Mouse (Mus musculus) limb, embryonic 13.5 days (tissue): ENCODE data around the gene Maml3. TPM values are rescaled to one million over a fixed set of nuclear protein-coding genes. Genes with fewer than 3 reads are reported as not detected.
A peak's percentile ranks its signal among the peaks of the same experiment; 100 is the strongest.

Experiments
- ATAC-seq: fragments of 200-750 bp; cut with Nextera tagmentation; 2 replicates; pipeline ENCODE4 v1.8.0; 2017; ENCODE audit warnings: low read depth, moderate number of reproducible peaks, moderate TSS enrichment; ENCODE audit not compliant: low FRiP score
- H3K27ac ChIP-seq: fragments of 300-500 bp; sonication (generic); 2 replicates; pipeline ENCODE4 v1.5.1; 2015; ENCODE audit warnings: inconsistent platforms, mild to moderate bottlenecking, moderate library complexity
- H3K27me3 ChIP-seq: fragments of 300-500 bp; sonication (generic); 2 replicates; pipeline ENCODE4 v1.6.1; 2015; ENCODE audit warnings: mild to moderate bottlenecking, inconsistent platforms
- H3K36me3 ChIP-seq: fragments of 300-500 bp; sonication (generic); 2 replicates; pipeline ENCODE4 v1.6.1; 2015; ENCODE audit warnings: inconsistent platforms, mild to moderate bottlenecking, moderate library complexity
- H3K4me1 ChIP-seq: fragments of 300-500 bp; sonication (generic); 2 replicates; pipeline ENCODE4 v1.6.1; 2015; ENCODE audit warnings: inconsistent platforms
- H3K4me2 ChIP-seq: fragments of 300-500 bp; sonication (generic); replicated peaks from 2 replicates; pipeline ENCODE4 v1.6.1; 2015; ENCODE audit warnings: inconsistent platforms, mild to moderate bottlenecking, moderate library complexity
- H3K4me3 ChIP-seq: fragments of 300-500 bp; sonication (generic); 2 replicates; pipeline ENCODE4 v1.5.1; 2015; ENCODE audit warnings: moderate library complexity, mild to moderate bottlenecking, inconsistent platforms
- H3K9ac ChIP-seq: fragments of 300-500 bp; sonication (generic); 2 replicates; pipeline ENCODE4 v1.6.1; 2015; ENCODE audit warnings: mild to moderate bottlenecking, inconsistent platforms
- H3K9me3 ChIP-seq: fragments of 300-500 bp; sonication (generic); 2 replicates; pipeline ENCODE4 v1.6.1; 2016; ENCODE audit warnings: inconsistent platforms
- WGBS: fragments of 180-500 bp; shearing (Covaris S2); methylation state at CpG from one replicate; pipeline ENCODE4 v1.1.7; 2015; 5-methylcytosine and 5-hydroxymethylcytosine counted together
- polyA plus RNA-seq: library from polyadenylated mRNA; unstranded; fragments of >200 nt; fragmentation: Nextera tagmentation; extraction: Ambion mirVana; gene quantifications from 2 replicates; pipeline ENCODE4 v1.2.1, GENCODE M21; 2015

The Maml3 gene
- polyA plus RNA-seq, 1 experiment from 2014 or later: 5.1 TPM

DNA sequence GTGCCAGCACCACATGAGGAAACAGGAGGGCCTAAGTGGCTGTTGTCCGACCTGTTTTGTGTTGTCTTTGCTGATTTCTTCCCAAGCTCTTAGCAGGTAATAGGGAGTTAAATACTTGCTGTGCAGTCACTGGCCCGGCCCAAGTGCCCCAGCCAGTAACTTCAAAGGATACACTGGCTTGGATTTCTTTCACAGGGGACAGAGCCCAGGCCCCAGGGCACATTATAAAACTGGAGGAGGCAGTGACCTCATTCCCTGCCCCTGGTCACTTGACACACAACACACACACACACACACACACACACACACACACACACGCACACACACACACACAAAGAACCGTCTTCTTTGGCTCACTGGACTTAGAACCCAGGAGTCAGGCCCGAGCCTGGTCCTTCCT, 67.6 kb downstream of the Maml3 start:
- H3K4me2 ChIP-seq: no peak overlapping the region
- no peaks in the 10 kb centered on the region for H3K9me3 ChIP-seq
- no peaks in the 10 kb centered on the region for H3K36me3 ChIP-seq
- no peak overlapping the region for H3K9ac ChIP-seq
- H3K27ac ChIP-seq: no peak overlapping the region
- peaks cover 37% of the 10 kb centered on the region for H3K4me1 ChIP-seq
- no peak for ATAC-seq
- no peaks in the 10 kb centered on the region for H3K27me3 ChIP-seq
- H3K4me3 ChIP-seq: no peak overlapping the region
- 27% methylated on average over 5 of the region's 5 CpGs for WGBS

DNA sequence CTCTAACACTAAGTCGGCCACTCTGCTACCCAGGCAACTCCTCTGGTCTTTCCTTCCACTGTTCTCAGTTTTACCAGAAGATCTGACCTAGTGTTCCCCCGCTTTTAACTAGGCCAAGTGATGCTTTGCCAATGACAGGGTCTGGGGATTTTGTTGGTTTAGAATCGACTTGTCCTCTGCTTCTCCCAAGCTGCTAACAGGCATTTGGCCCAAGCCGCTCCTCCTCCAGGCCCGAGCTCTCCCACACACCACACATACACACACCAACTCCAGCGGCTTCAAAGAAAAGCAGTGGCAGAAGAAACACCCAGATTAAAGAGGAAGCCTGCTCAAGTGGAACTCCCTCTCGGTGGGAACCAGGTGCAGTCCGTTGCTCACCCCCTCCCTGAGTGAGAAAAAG, 69.5 kb downstream of the Maml3 start:
- H3K36me3 ChIP-seq: no peaks in the 10 kb centered on the region
- 30% methylated on average over 8 of the region's 8 CpGs for WGBS
- no peak for ATAC-seq
- H3K4me2 ChIP-seq: no peak overlapping the region
- H3K4me1 ChIP-seq: peaks cover 37% of the 10 kb centered on the region
- no peak overlapping the region for H3K4me3 ChIP-seq
- H3K9me3 ChIP-seq: no peaks in the 10 kb centered on the region
- no peak overlapping the region for H3K27ac ChIP-seq
- H3K27me3 ChIP-seq: no peaks in the 10 kb centered on the region
- H3K9ac ChIP-seq: no peak overlapping the region

DNA sequence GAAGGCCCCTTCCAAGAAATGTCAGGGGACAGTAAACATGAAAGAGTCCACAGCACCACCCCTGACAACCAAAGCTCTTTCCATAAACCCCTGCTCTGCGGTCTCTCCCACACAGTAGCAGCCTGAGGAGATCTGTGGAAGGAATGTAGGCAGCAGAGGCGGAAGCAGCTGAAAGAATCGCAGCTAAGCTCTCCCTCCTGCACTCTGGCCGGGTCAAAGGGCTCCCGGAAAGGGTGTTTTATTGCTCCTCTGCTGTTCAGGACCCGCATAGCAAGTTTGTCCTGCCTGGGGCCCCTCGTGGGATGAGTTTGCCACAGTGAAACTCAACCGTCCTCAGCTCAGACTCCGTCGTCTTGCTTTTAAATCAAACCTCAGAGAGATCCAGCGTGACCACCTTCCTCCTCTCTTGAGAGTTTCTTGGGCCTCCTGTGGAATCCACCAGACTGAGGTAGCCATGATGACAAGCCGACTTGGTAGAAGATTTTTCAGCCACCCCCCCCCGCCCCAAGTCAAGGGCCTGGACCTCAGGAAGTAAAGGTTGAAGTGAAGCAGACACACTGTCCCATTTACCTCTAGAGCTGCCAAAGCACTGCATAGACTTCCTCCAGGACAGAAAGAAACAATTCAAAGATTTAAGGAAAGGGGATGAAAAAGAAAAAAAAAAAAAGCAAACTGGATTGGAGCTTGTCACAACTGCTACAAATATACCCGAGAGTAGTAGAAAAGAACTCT, 70.9 kb downstream of the Maml3 start:
- Histone ChIP-seq H3K27me3 (no peaks in the 10 kb centered on the region), H3K4me2 (peak overlapping the region; percentile 39), H3K4me1 (peaks cover 44% of the 10 kb centered on the region), H3K9ac (peak overlapping the region; percentile 39; the same call in 1 of the 2 replicates), H3K4me3 (no peak overlapping the region), H3K36me3 (no peaks in the 10 kb centered on the region), H3K27ac (peak overlapping the region; percentile 28; the same call in 1 of the 2 replicates), H3K9me3 (no peaks in the 10 kb centered on the region)
- ATAC-seq: 0 out of 2 replicates have a peak, but pooled peaks have one; percentile 34
- WGBS: 16% methylated on average over 14 of the region's 14 CpGs

DNA sequence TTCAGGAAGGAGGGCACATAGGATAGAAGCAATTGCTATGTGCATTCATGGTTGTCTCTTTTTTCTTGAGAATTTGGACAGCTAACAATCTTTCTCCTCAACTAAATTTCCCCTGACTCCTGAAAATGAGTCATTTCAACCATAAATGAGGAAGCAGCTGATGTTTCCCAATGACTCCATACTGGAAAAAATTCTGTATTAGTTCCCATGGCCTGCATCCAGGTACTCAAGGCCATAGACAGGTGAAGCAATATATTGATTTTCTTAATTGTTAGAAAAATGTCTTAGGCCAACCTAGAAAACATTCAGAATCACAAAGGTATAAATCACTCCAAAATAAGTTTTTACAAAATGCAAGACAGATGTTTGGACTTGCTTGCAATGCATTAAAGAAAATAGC, 73.5 kb downstream of the Maml3 start:
- Histone ChIP-seq H3K4me1 (peaks cover 36% of the 10 kb centered on the region), H3K36me3 (no peaks in the 10 kb centered on the region), H3K4me3 (no peak overlapping the region), H3K27me3 (no peaks in the 10 kb centered on the region), H3K9me3 (no peaks in the 10 kb centered on the region), H3K27ac (no peak overlapping the region), H3K9ac (no peak overlapping the region), H3K4me2 (no peak overlapping the region)
- ATAC-seq: no peak

DNA sequence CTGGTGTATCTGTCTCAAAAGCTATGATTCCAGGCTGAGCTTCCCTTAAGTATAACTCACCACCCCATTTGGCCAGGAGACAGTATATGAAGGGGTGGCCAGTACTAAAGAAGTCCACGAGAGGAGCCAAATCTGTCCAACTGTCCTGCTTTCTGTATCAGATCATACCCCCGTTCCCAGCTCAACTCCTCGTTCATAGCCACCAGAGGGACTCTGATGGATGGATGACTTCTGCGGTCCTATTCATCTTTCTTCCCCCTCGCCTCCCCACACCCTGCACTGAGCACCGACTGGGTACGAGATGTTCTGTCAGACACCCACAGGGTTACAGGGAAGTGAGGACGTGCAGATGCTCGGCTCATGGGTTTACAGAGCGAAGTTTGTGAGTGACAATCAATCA, 74.8 kb downstream of the Maml3 start:
- Histone ChIP-seq H3K9ac (0 out of 2 replicates have a peak overlapping the region, but pooled peaks have one; percentile 25), H3K27me3 (no peaks in the 10 kb centered on the region), H3K9me3 (no peaks in the 10 kb centered on the region), H3K4me3 (peak overlapping the region; percentile 24; the same call in 1 of the 2 replicates), H3K27ac (no peak overlapping the region), H3K4me2 (peak overlapping the region; percentile 50), H3K36me3 (no peaks in the 10 kb centered on the region), H3K4me1 (peaks cover 32% of the 10 kb centered on the region)
- 54% methylated on average over 10 of the region's 10 CpGs for WGBS
- no peak for ATAC-seq

DNA sequence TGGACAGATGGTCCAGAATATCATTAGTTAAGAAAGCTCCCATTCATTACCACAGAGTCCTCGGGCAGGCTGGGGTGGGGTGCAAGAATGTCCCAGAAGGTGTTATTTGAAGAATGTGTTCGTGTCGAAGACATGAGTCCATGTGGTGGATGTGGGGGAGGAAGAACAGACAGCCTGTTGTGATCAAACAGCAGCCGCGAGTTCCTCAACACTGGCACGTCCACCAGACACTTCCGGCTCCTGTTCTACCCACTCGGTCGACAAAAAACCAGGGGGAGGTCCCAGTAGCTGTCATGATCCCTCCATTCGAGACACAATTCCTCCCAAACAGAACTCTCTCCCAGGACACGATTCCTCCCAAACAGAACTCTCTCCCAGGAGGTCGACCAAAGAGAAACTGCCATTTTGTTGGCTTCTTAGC, 75.2 kb downstream of the Maml3 start:
- H3K27ac ChIP-seq: no peak overlapping the region
- H3K4me1 ChIP-seq: peaks cover 31% of the 10 kb centered on the region
- H3K4me2 ChIP-seq: peak overlapping the region; percentile 50
- WGBS: 21% methylated on average over 12 of the region's 12 CpGs
- peak overlapping the region; percentile 24 for H3K4me3 ChIP-seq
- no peaks in the 10 kb centered on the region for H3K9me3 ChIP-seq
- no peak overlapping the region for H3K9ac ChIP-seq
- H3K27me3 ChIP-seq: no peaks in the 10 kb centered on the region
- ATAC-seq: peak; percentile 15; the same call in 1 of the 2 replicates
- no peaks in the 10 kb centered on the region for H3K36me3 ChIP-seq

DNA sequence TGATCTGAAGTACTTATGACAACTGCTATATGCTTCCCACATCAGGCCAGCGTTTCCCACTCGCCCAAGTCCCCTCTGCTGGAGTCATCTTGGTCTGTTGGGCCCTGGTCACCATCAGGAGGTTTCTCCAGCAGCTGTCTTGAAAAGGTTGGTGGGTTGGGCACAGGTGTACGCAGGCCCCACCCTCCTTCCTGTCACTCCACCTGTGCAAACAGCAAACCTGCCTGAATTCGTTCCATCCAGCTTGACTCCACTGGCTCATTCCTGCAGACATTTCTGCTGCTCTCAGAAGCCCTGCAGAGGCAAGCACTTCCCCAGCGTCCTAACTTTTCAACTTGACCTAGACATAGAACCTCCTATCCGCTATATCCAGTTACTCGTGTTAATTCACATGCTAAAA, 76.9 kb downstream of the Maml3 start:
- Histone ChIP-seq H3K9me3 (no peaks in the 10 kb centered on the region), H3K27ac (no peak overlapping the region), H3K4me2 (no peak overlapping the region), H3K27me3 (no peaks in the 10 kb centered on the region), H3K4me3 (no peak overlapping the region), H3K4me1 (peaks cover 17% of the 10 kb centered on the region), H3K36me3 (no peaks in the 10 kb centered on the region), H3K9ac (no peak overlapping the region)
- ATAC-seq: no peak
- WGBS: 76% methylated on average over 7 of the region's 7 CpGs

DNA sequence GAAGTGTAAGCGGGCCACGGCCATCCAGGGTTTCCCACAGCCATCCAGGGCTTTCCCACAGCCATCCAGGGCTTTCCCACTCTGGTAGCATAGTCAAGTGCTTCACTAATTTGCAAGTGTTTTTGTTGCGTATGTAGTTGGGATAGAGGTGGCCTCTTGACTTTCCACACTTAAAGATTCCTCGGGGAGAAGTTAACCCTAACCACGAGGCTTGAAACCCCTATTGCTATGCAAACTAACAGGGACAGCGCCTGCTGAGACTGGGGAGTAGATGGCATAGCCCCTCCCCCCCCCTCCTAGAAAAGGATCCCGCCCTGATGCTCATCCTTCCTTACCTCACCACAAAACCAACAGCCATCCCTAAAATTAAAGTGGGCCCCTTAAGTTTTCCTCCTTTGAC, 82.4 kb downstream of the Maml3 start:
- peaks cover 20% of the 10 kb centered on the region; the same call in 1 of the 2 replicates for H3K4me1 ChIP-seq
- H3K4me2 ChIP-seq: no peak overlapping the region
- no peaks in the 10 kb centered on the region for H3K27me3 ChIP-seq
- no peaks in the 10 kb centered on the region for H3K36me3 ChIP-seq
- 49% methylated on average over 7 of the region's 7 CpGs for WGBS
- no peak for ATAC-seq
- no peak overlapping the region for H3K27ac ChIP-seq
- no peak overlapping the region for H3K9ac ChIP-seq
- H3K9me3 ChIP-seq: no peaks in the 10 kb centered on the region
- no peak overlapping the region for H3K4me3 ChIP-seq

DNA sequence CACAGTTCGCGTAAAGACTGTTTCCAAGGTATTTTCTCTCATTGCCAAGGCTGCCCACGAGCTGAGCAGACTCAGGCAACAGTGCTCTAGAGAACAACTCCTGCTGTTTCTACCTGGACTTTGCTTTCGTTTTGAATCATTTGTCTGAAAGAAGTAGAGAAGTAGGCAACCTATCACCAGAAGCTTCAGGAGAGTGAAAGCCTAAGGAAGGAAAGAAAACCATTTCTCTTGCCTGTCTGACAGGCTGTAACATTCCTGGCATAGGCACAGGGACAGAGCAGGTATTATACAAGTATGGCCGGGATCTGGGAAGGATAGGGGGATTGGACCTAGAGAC, 86.8 kb downstream of the Maml3 start:
- Histone ChIP-seq H3K9me3 (no peaks in the 10 kb centered on the region), H3K36me3 (no peaks in the 10 kb centered on the region), H3K4me2 (peak overlapping the region; percentile 57), H3K4me1 (peaks cover 21% of the 10 kb centered on the region), H3K27me3 (no peaks in the 10 kb centered on the region), H3K9ac (no peak overlapping the region), H3K27ac (no peak overlapping the region), H3K4me3 (0 out of 2 replicates have a peak overlapping the region, but pooled peaks have one; percentile 30)
- WGBS: 70% methylated on average over 5 of the region's 5 CpGs
- no peak for ATAC-seq

DNA sequence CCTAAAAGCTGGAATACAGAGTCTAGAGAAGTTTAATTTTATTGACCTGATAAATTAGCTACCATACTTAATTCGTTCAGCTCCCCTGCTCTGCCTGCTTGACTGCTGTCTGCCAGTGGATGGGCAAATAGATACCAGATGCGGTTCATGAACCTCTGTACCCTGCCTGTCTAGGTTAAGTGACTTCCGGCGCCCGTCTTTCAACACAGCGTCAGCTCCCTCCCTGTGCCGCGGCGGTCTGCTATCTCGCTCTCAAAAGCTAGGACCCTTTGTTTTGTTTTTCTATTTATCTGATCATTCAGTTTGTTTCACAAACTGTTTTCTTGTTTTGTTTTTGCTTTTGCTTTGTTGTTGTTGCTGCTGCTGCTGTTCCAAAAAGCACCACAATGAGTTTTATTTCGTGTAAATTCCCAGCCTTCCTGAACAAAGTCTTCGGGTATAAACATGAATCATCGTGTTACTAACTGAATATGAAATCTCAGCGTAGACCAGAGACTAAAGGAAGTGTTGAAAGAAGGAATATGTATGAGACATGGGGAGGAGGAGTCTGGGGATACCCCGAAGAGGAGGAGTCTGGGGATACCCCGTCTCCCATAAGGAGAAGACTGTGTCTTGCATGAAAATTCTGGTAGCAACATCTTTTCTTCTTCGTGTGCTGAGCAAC, 87.3 kb downstream of the Maml3 start:
- peaks cover 17% of the 10 kb centered on the region for H3K4me1 ChIP-seq
- H3K27ac ChIP-seq: no peak overlapping the region
- H3K9ac ChIP-seq: no peak overlapping the region
- WGBS: 27% methylated on average over 17 of the region's 17 CpGs
- H3K4me3 ChIP-seq: peak overlapping the region; percentile 30
- no peaks in the 10 kb centered on the region for H3K36me3 ChIP-seq
- no peak for ATAC-seq
- no peaks in the 10 kb centered on the region for H3K9me3 ChIP-seq
- peak overlapping the region; percentile 57 for H3K4me2 ChIP-seq
- no peaks in the 10 kb centered on the region for H3K27me3 ChIP-seq

DNA sequence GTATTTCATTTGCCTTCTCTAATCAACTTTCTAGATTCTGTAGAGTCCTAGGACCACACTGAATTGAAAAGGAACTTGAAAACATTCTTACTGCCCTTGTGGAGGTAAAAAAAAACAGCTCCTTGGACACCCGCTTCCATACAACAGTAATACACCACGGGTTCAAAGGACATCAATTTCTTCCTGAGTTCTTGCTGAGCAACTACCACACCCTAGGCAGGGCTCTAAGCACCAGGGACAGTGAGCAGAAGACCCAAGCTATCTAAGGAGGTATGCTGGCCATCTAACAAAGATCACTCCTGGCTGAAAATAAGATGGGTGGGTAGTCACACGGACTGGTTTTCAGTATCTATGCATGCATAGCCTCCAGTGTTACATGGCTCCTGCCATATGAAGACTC, 88.7 kb downstream of the Maml3 start:
- H3K4me2 ChIP-seq: no peak overlapping the region
- peaks cover 16% of the 10 kb centered on the region for H3K4me1 ChIP-seq
- H3K9me3 ChIP-seq: no peaks in the 10 kb centered on the region
- H3K27ac ChIP-seq: no peak overlapping the region
- ATAC-seq: no peak
- H3K9ac ChIP-seq: no peak overlapping the region
- 90% methylated on average over 3 of the region's 3 CpGs for WGBS
- no peak overlapping the region for H3K4me3 ChIP-seq
- H3K36me3 ChIP-seq: no peaks in the 10 kb centered on the region
- H3K27me3 ChIP-seq: no peaks in the 10 kb centered on the region

DNA sequence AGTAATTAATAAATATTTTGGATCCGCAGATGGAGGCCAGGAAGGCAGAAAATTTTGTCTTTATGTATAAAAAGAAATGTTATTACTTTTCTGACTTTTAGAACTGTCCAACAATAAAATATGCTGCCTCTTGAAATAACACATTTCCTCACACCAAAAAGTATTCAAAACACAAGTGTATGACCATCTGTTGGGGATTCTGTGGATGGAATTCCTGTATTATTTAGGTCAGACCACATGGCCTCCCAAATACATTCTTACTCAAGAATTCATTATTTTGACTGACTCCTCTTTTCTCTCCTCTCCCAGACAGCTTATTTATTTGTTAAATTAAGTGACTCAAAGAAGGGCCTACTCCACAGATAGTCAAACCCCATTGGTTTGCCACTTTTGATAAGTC, 89.3 kb downstream of the Maml3 start:
- Histone ChIP-seq H3K9ac (no peak overlapping the region), H3K27me3 (no peaks in the 10 kb centered on the region), H3K27ac (no peak overlapping the region), H3K9me3 (no peaks in the 10 kb centered on the region), H3K36me3 (no peaks in the 10 kb centered on the region), H3K4me3 (no peak overlapping the region), H3K4me2 (no peak overlapping the region), H3K4me1 (peaks cover 16% of the 10 kb centered on the region)
- no peak for ATAC-seq
- WGBS: 86% methylated on average over 1 of the region's 1 CpGs
